Mouse (Mus musculus): ENCODE measurements around the gene Hif3a.

- TF ChIP-seq CTCF (IDR thresholded peaks at IDR 0.05; ENCODE audit: control insufficient read depth, insufficient read depth, insufficient read length) = no peak
- no peak for TF ChIP-seq MAX (IDR thresholded peaks at IDR 0.05)
- no peak for TF ChIP-seq MYOD1 (IDR thresholded peaks at IDR 0.05; ENCODE audit: control insufficient read depth, insufficient read length, low read depth)
- no peak for TF ChIP-seq USF1 (IDR thresholded peaks at IDR 0.05; ENCODE audit: low read depth)
- TF ChIP-seq MYOG (IDR thresholded peaks at IDR 0.05; ENCODE audit: control insufficient read depth, extremely low read depth, insufficient read length) = no peak
- no peak for TF ChIP-seq CEBPB (IDR thresholded peaks at IDR 0.05; ENCODE audit: low read depth)
Observed at GRCm38 (mm10) chr7:16988405-16988804, 73.8 kb downstream of the Hif3a start.
